Mouse (Mus musculus) CH12.LX (cell line): ENCODE results near the gene Nectin2. TPM values are rescaled to one million over a fixed set of nuclear protein-coding genes. Genes with fewer than 3 reads are reported as not detected.

Experiments used
- DNase-seq: peaks from one replicate; pipeline ENCODE4 v3.0.0-alpha.2; 2013; ENCODE audit errors: extremely low read depth
- H3K27ac ChIP-seq: 2 replicates; pipeline ENCODE4 v1.5.1; 2012; ENCODE audit warnings: low read depth, mild to moderate bottlenecking, control low read depth, moderate library complexity; ENCODE audit not compliant: insufficient read depth
- H3K27me3 ChIP-seq: replicated peaks from 2 replicates; pipeline ENCODE3; 2012; ENCODE audit warnings: inconsistent platforms
- H3K36me3 ChIP-seq, 2 experiments: replicated peaks in 1 of 2; 2 replicates each; pipeline versions ENCODE3 to v1.6.1; 2012; ENCODE audit warnings: inconsistent platforms in 1 of 2, low read length in 1 of 2, mild to moderate bottlenecking in 1 of 2, mixed read lengths in 1 of 2, moderate library complexity in 1 of 2; ENCODE audit not compliant: control insufficient read depth in 1 of 2, insufficient read depth in 1 of 2
- H3K4me1 ChIP-seq, 2 experiments: 2 replicates each; pipeline ENCODE4 v1.6.1; 2012; ENCODE audit warnings: inconsistent platforms in 1 of 2, moderate library complexity in 1 of 2; ENCODE audit not compliant: insufficient read depth in 2 of 2, control insufficient read depth in 1 of 2
- H3K4me2 ChIP-seq: 2 replicates; pipeline ENCODE4 v1.6.1; 2012; ENCODE audit warnings: low read depth, mild to moderate bottlenecking, control low read depth; ENCODE audit not compliant: poor library complexity, insufficient read depth, severe bottlenecking
- H3K4me3 ChIP-seq, 3 experiments: fragments of 150-350 bp in 1 of 3; sonication (generic) in 1 of 3; replicated peaks in 1 of 3; 2 replicates each; pipeline versions ENCODE3 to v1.5.1; 2011 to 2012; ENCODE audit warnings: low read depth in 2 of 3, low read length in 2 of 3, mild to moderate bottlenecking in 2 of 3, moderate library complexity in 2 of 3, control low read depth in 1 of 3, improper control_type of control experiment in 1 of 3, inconsistent platforms in 1 of 3, mixed read lengths in 1 of 3; ENCODE audit not compliant: poor library complexity in 1 of 3
- H3K79me2 ChIP-seq: replicated peaks from 2 replicates; pipeline ENCODE4 v1.6.1; 2012; ENCODE audit warnings: mild to moderate bottlenecking, moderate library complexity; ENCODE audit not compliant: control insufficient read depth, poor library complexity, insufficient read depth, severe bottlenecking; ENCODE audit errors: extremely low read depth
- H3K9ac ChIP-seq: 2 replicates; pipeline ENCODE4 v1.6.1; 2012; ENCODE audit warnings: low read depth, mild to moderate bottlenecking, control low read depth, moderate library complexity; ENCODE audit not compliant: insufficient read depth
- H3K9me3 ChIP-seq: replicated peaks from 2 replicates; pipeline ENCODE3; 2012; ENCODE audit warnings: low read length, inconsistent platforms, mixed read lengths
- BHLHE40 ChIP-seq: IDR thresholded peaks from 2 replicates; pipeline ENCODE4 v1.6.1; 2011; ENCODE audit warnings: mild to moderate bottlenecking, low read depth, low read length, improper control_type of control experiment
- CHD1 ChIP-seq: IDR thresholded peaks from 2 replicates; pipeline ENCODE4 v1.6.1; 2012; ENCODE audit warnings: low read depth, low read length, improper control_type of control experiment, inconsistent platforms
- CHD2 ChIP-seq: IDR thresholded peaks from 2 replicates; pipeline ENCODE4 v1.6.1; 2011; ENCODE audit warnings: low read length, improper control_type of control experiment
- E2F4 ChIP-seq: IDR thresholded peaks from 2 replicates; pipeline ENCODE4 v1.6.1; 2011; ENCODE audit warnings: low read depth, low read length, improper control_type of control experiment; ENCODE audit not compliant: insufficient replicate concordance
- ETS1 ChIP-seq: conservative IDR thresholded peaks from 2 replicates; pipeline ENCODE4 v1.6.1; 2012; ENCODE audit warnings: low read depth, mild to moderate bottlenecking, inconsistent platforms, low read length, improper control_type of control experiment, moderate library complexity
- HCFC1 ChIP-seq: IDR thresholded peaks from 2 replicates; pipeline ENCODE4 v1.6.1; 2012; ENCODE audit warnings: low read depth, mild to moderate bottlenecking, inconsistent platforms, low read length, improper control_type of control experiment
- IRF4 ChIP-seq: IDR thresholded peaks from 2 replicates; pipeline ENCODE4 v1.6.1; 2014; ENCODE audit warnings: low read depth, mild to moderate bottlenecking, inconsistent platforms, low read length, improper control_type of control experiment
- JUN ChIP-seq: IDR thresholded peaks from 2 replicates; pipeline ENCODE4 v1.6.1; 2011; ENCODE audit warnings: low read depth, mild to moderate bottlenecking, low read length, improper control_type of control experiment, moderate library complexity; ENCODE audit not compliant: insufficient read depth
- KAT2A ChIP-seq: IDR thresholded peaks from 2 replicates; pipeline ENCODE4 v1.6.1; 2012; ENCODE audit warnings: low read length, improper control_type of control experiment, inconsistent platforms; ENCODE audit not compliant: insufficient replicate concordance
- MAX ChIP-seq: IDR thresholded peaks from 2 replicates; pipeline ENCODE4 v1.6.1; 2011; ENCODE audit warnings: low read length, improper control_type of control experiment
- MAZ ChIP-seq: IDR thresholded peaks from 2 replicates; pipeline ENCODE4 v1.6.1; 2012; ENCODE audit warnings: low read depth, mild to moderate bottlenecking, inconsistent platforms, low read length, improper control_type of control experiment, moderate library complexity
- MEF2A ChIP-seq: IDR thresholded peaks from 2 replicates; pipeline ENCODE4 v1.6.1; 2014; ENCODE audit warnings: low read depth, mild to moderate bottlenecking, inconsistent platforms, low read length, improper control_type of control experiment, borderline replicate concordance
- MXI1 ChIP-seq: IDR thresholded peaks from 2 replicates; pipeline ENCODE4 v1.6.1; 2011; ENCODE audit warnings: mild to moderate bottlenecking, low read depth, low read length, improper control_type of control experiment
- NELFE ChIP-seq: IDR thresholded peaks from 2 replicates; pipeline ENCODE4 v1.6.1; 2011; ENCODE audit warnings: low read depth, low read length, improper control_type of control experiment
- PAX5 ChIP-seq: IDR thresholded peaks from 2 replicates; pipeline ENCODE4 v1.6.1; 2012; ENCODE audit warnings: low read length, inconsistent platforms, mixed read lengths
- RAD21 ChIP-seq: IDR thresholded peaks from 2 replicates; pipeline ENCODE4 v1.6.1; 2011; ENCODE audit warnings: low read depth, mild to moderate bottlenecking, low read length, improper control_type of control experiment, moderate library complexity
- SIN3A ChIP-seq: IDR thresholded peaks from 2 replicates; pipeline ENCODE4 v1.6.1; 2012; ENCODE audit warnings: low read length, improper control_type of control experiment, inconsistent platforms
- SMC3 ChIP-seq: IDR thresholded peaks from 2 replicates; pipeline ENCODE4 v1.6.1; 2011; ENCODE audit warnings: low read depth, low read length, improper control_type of control experiment
- TCF12 ChIP-seq: IDR thresholded peaks from 2 replicates; pipeline ENCODE4 v1.6.1; 2014; ENCODE audit warnings: low read depth, mild to moderate bottlenecking, inconsistent platforms, low read length, improper control_type of control experiment
- UBTF ChIP-seq: IDR thresholded peaks from 2 replicates; pipeline ENCODE4 v1.6.1; 2012; ENCODE audit warnings: low read depth, mild to moderate bottlenecking, inconsistent platforms, low read length, improper control_type of control experiment, moderate library complexity
- USF1 ChIP-seq: IDR thresholded peaks from 2 replicates; pipeline ENCODE4 v1.6.1; 2014; ENCODE audit warnings: low read depth, mild to moderate bottlenecking, inconsistent platforms, low read length, improper control_type of control experiment
- ZC3H11A ChIP-seq: IDR thresholded peaks from 2 replicates; pipeline ENCODE4 v1.6.1; 2012; ENCODE audit warnings: low read depth, mild to moderate bottlenecking, inconsistent platforms, low read length, improper control_type of control experiment
- ZNF384 ChIP-seq: IDR thresholded peaks from 2 replicates; pipeline ENCODE4 v1.6.1; 2012; ENCODE audit warnings: low read depth, low read length, improper control_type of control experiment, inconsistent platforms
- dilution Hi-C: fragments of 300-500 bp; cut with MboI; formaldehyde crosslinking; loops from 2 replicates; pipeline ENCODE4 v1.14.3; 2020; ENCODE audit warnings: low sequenced_read_pairs; ENCODE audit not compliant: extremely low pct_unique_long_range_greater_than_20kb, extremely low pct_ligation_motif_present
- in situ Hi-C: fragments of 300-500 bp; cut with MboI; formaldehyde crosslinking; loops from 3 replicates; pipeline ENCODE4 v1.14.3; 2019; ENCODE audit warnings: low sequenced_read_pairs, low pct_ligation_motif_present, low pct_unique_long_range_greater_than_20kb, mixed read lengths
- polyA plus RNA-seq: library from polyadenylated mRNA; unstranded; fragments of >175 nt; gene quantifications from 2 replicates; pipeline ENCODE4 v1.2.1, GENCODE M21; 2012; ENCODE audit warnings: low read depth; ENCODE audit not compliant: insufficient read length
- total RNA-seq, 2 experiments: library from RNA; depleted of rRNA; stranded (reverse); fragments of 300-350 nt in 1 of 2; fragments of >200 nt in 1 of 2; gene quantifications; 2 replicates each; pipeline ENCODE4 v1.2.3; 2012 to 2014

Gene Nectin2
- total and polyA plus RNA-seq, 3 experiments: 3.0 to 14.1 (median 6.3) TPM

DNA sequence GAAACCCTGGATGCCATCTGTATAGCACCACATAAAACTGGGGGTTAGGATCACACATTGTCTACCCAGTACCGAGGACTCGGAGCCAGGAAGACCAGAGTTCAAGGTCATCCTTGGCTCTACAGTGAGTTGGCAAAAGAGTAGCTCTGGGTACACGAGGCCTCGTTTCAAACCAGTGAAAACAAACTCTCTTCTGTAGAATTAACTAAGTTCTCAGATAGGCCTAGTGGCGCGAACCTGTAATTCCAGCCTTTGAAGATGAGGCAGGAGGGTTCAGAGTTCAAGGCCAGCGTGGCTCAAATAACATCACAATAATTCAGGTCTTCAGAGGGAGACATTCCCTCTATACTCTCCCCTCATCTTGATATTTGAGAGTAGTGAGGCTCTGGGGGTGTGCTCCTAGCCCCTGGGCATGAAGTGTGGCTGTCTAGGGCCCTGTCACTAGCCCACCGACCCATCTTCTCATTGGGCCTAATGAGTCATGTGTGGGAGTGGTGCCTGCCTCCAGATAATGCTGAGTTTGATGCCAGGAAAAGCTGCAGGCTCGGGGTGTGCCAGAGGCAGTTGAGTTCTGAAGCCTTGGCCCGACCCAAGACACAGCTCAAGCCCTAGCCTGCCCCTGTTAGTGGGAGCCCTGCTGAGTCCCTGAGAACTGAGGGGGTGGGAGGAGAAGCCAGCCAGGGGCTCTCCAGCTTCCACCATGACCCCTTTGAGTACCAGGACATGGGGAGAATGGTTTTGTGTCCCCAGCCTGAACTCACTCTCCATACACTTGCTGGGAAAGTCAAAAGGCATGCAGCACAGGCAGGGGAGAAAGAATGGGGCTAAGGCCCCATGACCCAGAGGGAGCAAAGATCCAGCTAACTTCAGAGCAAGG, 55.7 kb downstream of the Nectin2 start:
- H3K79me2 ChIP-seq: no peaks in the 10 kb centered on the region
- no peak overlapping the region for H3K27ac ChIP-seq
- H3K4me3 ChIP-seq: no peak overlapping the region
- dilution Hi-C loops: no loop called here
- no peak for DNase-seq
- no peak overlapping the region for H3K4me2 ChIP-seq
- TF ChIP-seq HCFC1: no peak
- TF ChIP-seq MAX: no peak
- no peak for TF ChIP-seq TCF12
- no peak for TF ChIP-seq SIN3A
- no peak for TF ChIP-seq IRF4
- no peak for TF ChIP-seq MAZ
- no peak for TF ChIP-seq NELFE
- TF ChIP-seq ZNF384: no peak
- TF ChIP-seq USF1: no peak
- no peak for TF ChIP-seq JUN
- no peak for TF ChIP-seq KAT2A
- no peak for TF ChIP-seq RAD21
- TF ChIP-seq MEF2A: no peak
- no peak for TF ChIP-seq BHLHE40
- H3K36me3 ChIP-seq: peaks cover 17 to 34% of the 10 kb centered on the region in 2 experiments
- H3K4me1 ChIP-seq: peaks cover 0 to 9% of the 10 kb centered on the region in 2 experiments; a peak in 2 of 4 replicates
- in situ Hi-C loops: no loop called here
- no peak overlapping the region for H3K9ac ChIP-seq
- H3K27me3 ChIP-seq: no peaks in the 10 kb centered on the region
- peaks cover 5% of the 10 kb centered on the region for H3K9me3 ChIP-seq

GRCm38 (mm10) chr7:19693421-19693820, 56.9 kb downstream of the Nectin2 start:
- no peak overlapping the region for H3K4me2 ChIP-seq
- in situ Hi-C loops (no loop called here), dilution Hi-C loops (no loop called here)
- H3K4me1 ChIP-seq: no peaks in the 10 kb centered on the region
- H3K9me3 ChIP-seq: peaks cover 5% of the 10 kb centered on the region
- no peak overlapping the region for H3K9ac ChIP-seq
- no peak overlapping the region for H3K27ac ChIP-seq
- TF ChIP-seq PAX5: no peak
- TF ChIP-seq MXI1: no peak
- TF ChIP-seq IRF4: no peak
- TF ChIP-seq ZC3H11A: no peak
- no peak for TF ChIP-seq E2F4
- TF ChIP-seq CHD2: no peak
- no peak for TF ChIP-seq ZNF384
- TF ChIP-seq JUN: no peak
- TF ChIP-seq HCFC1: no peak
- TF ChIP-seq UBTF: no peak
- TF ChIP-seq RAD21: no peak
- no peak for TF ChIP-seq BHLHE40
- no peak for TF ChIP-seq CHD1
- TF ChIP-seq SMC3: no peak
- TF ChIP-seq ETS1: no peak
- TF ChIP-seq NELFE: no peak
- no peak for TF ChIP-seq KAT2A
- H3K79me2 ChIP-seq: no peaks in the 10 kb centered on the region
- H3K4me3 ChIP-seq: no peak overlapping the region
- H3K27me3 ChIP-seq: no peaks in the 10 kb centered on the region
- DNase-seq: no peak
- peaks cover 12 to 24% of the 10 kb centered on the region in 2 experiments for H3K36me3 ChIP-seq
